Mouse (Mus musculus) cerebellum, postnatal 4 days (tissue): ENCODE measurements at regions not wholly inside any gene's neighbourhood (a gene's known extent, or its start where the extent isn't known, plus 50 kb on each side); places are given as distances from the start of the nearest gene placed in this dataset.
A peak's percentile ranks its signal among the peaks of the same experiment; 100 is the strongest.

Experiments used
- DNase-seq, 2 experiments: peaks; one replicate each; pipeline ENCODE4 v3.0.0; 2022; ENCODE audit warnings: low spot score in 2 of 2, mixed read lengths in 1 of 2

GRCm38 (mm10) chr3:35496027-35496824 lies 257.7 kb upstream of the Atp11b start:
- DNase-seq, result no peak

DNA sequence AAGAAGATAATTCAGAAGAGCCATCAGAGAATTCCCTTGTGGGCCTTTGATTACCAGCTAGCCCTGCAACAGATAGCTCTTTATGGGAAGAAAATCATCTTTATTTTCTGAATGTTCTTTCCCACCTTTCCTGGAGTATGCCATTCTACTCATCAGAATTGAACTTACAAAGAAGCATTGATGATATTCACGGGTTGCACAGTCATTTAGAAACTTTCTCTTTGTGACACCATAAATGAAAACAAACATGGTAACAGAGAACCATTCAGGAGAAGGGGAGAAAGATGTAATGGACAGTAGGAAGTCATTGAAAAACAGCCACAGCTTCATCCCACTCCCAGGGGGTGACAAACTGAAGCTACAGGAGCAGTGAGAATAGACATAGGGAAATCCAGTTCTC lies 243.6 kb upstream of the Atp11b start:
- DNase-seq, result no peak

GRCm38 (mm10) chr3:35516517-35516916 lies 237.4 kb upstream of the Atp11b start:
- DNase-seq, result no peak

DNA sequence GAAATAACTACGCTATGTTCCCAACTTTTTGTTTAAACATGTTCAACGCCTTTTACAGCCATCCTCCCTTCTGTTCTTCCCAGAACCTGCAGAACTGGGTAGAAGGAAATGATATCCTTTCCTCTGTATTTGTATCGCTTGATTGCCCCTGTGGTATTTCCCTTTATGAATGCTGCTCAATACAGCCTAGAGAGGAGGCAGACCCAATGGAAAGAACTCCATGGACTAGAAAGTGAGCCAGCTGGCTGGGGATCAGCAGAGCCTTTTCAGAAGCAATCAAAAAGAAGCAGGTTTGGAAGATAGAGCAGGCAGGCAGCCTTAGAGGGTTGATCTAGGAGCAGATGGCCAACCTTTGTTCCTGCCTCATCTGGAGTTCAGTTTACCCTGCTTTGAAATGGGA lies 233.8 kb upstream of the Atp11b start:
- peak in 1 of 2 experiments; percentile 5 for DNase-seq

DNA sequence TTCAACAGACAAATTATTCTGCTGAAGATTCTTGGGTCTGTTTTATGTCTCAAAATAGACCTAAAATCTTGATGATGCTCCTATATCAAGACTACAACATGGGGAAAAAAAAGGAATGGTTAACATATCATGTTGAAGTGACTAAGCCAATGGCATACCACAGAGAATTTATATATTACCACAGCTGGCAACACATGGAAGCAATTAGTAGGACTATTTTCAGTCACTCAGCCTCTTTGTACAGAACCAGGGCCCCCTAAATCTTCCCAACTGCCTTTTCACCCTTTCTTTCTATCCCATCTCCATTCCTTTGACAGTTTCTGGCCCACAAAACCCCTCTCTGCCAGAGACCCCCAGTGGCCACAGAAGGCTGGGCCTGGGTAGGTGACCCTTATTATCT lies 206.2 kb upstream of the Atp11b start:
- DNase-seq, result no peak

- no peak for DNase-seq
These were observed 202.1 kb upstream of the Atp11b start for GRCm38 (mm10) chr3:35551791-35552190.

DNA sequence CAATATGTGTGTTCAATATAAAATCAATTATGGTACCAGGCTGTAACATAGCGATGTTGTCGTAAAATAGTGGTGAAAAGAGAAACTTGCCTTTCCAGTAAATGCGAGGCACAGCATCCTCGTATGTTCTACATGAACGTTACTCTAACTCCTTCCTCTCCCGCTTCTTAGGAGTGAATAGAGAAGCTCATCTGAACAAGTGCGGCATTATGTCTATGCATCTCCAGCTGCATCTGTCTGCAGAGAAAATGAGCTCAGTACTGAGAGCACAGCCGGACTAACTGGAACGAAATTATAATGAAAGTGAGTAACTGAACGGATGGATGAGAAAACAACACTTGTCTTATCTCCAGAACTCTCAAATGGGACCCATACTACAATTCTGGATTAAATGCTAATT lies 193.5 kb upstream of the Atp11b start:
- DNase-seq, result no peak

DNA sequence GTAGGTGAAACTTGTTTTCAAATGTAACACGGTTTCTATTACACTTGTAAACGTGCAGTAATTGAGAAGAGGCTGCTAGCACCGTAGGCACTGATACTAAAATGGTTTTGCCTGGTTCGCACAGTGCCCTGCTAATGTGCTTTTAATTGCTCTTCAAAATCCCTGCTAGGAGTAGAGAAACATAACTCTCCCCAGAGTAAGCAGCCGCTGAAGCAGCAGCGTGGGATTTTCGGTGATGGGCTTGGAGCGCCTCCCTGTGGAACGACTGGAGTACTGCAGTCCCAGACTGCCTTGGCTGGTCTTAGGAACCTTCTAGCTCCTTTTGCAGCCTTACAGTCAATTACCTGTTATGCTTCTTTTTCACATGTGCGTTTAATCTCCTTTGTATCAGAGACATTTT lies 179.5 kb upstream of the Atp11b start:
- peak; percentile 66 to 72 for DNase-seq
